Mouse (Mus musculus) cerebellum, adult 11 months (tissue): ENCODE results near the gene Secisbp2.

Experiments
- DNase-seq: peaks from one replicate; pipeline ENCODE4 v3.0.0; 2022

Gene Secisbp2

DNA sequence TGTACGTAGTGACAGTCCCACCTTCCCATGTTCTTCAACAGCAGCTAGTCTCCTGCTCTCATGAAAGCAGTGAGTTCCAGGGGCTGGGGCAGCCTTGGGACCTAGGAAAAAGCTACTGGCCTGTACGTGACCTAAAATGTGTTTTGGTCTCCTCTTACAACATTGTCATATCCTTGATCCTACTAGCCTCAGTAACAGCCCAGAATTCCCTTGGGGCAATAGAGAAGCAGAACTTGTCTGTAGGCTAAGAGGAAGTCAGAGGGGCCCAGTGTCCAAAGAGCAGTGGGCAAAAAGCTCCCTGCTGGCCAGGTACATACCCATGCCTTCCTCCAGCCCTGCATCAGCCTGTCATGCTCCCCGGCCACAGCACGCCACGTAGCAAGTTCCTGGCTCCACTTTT is 35.5 kb downstream of the Secisbp2 start:
- no peak for DNase-seq

DNA sequence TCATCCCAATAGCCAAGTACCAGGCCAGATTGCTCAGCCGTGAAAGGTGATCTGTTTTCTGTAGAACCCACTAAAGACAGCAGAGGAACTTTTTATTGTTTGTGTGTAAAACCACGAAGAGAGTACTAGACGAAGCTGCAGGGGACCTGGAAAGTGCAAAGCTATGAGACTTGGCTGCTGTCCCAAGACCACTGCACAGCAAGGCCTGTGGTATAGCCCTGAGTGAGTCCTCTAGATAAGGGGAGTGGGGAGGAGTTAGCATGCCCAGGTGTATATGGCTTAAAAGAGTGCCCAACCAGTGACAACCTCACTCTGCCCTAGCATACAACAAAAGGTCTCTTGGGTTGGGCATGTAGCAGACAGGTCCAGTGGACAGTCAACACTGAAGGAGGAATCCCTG is 37.2 kb downstream of the Secisbp2 start:
- no peak for DNase-seq

DNA sequence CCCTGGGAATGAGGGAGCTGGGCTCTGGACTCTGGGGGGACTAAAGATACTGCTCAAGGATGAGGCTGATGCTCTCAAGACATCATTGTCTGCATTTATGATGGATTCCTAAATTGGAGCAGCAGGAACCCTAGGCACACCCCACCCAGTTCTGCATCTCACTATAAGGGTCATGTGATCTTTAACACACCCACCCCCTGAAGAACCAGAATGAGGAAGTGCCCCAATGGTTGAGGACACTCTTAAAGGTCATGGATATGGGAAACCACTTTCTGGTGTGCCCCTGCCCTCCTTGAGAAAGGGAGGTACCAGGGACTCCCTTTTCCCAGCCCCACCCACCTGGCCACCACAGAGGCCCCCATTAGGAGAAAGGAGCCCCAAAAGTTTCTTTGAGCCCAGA is 45.0 kb downstream of the Secisbp2 start:
- DNase-seq, result no peak

DNA sequence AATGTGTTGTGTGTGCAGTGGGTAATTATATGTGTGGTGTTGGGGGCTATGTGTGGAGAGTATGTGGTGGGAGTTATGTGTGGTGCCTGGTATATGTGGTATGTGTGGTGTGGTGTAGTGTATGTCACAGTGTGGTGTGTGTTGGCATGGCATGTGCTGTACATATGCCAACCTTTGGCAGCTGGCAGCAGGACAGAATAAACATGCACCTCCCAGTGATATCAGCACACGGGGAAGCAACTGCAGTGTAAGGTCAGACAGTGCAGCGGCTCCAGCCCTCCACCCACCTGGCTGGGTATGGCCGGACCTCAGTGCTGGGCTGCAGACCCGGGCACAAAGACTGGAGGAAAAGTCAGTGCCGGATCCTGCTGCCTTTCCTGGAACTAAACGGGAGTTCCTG is 46.0 kb downstream of the Secisbp2 start:
- no peak for DNase-seq

DNA sequence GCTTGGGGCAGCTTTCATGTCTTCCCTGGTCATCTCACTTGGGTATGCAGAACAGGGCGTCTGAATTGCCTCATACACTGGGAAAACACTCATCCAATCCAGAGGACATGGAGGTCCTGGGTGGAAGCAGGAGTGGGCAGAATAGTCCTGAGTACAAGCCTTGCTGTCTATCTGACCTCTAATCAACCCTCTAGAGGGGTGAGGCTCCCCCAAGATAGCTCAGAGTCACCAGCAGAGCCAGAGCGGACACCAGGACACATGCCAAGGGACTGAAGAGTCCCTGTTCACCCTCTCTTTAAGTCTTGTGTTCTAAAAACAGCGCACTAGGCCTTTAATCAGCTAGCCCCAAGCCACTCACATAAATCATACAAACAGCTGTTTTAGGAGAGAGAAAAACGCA is 46.4 kb downstream of the Secisbp2 start:
- DNase-seq, result no peak

DNA sequence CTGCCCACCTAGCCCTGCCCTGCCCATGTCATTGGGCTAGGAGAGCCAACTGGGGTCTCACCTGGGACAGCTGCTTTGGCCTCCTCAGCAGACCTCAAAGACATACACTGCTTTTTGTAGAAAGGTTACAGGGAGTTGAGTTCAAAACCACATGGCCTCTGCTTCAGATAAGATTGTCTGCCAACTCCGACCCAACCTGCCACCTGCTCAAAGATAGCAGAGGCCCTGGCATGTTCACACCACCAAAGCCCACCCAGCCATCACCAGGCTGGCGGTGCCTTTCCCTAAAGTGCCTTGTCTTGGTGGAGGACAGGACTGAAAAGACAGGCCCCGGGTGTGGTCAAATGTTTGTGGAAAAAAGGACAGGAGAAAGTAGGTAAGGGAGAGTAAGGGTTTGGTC is 46.8 kb downstream of the Secisbp2 start:
- DNase-seq, result no peak

DNA sequence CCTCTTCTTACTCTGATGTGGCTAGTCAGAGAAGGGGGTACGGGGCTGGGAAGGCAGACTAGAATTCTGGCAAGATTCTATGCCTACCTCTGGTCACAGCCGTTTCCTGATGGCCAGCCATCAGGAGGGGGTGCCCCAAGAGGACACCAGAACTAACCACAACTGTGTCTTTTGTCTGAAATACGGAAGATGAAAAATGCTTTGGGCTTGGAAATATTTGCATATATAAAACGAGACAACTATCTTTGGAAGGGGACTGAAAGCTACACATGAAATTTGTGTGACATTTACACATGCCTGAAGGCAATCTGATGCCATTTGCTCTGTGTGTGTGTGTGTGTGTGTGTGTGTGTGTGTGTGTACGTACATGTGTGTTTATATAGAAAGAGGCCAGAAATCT is 52.4 kb downstream of the Secisbp2 start:
- DNase-seq, result no peak

DNA sequence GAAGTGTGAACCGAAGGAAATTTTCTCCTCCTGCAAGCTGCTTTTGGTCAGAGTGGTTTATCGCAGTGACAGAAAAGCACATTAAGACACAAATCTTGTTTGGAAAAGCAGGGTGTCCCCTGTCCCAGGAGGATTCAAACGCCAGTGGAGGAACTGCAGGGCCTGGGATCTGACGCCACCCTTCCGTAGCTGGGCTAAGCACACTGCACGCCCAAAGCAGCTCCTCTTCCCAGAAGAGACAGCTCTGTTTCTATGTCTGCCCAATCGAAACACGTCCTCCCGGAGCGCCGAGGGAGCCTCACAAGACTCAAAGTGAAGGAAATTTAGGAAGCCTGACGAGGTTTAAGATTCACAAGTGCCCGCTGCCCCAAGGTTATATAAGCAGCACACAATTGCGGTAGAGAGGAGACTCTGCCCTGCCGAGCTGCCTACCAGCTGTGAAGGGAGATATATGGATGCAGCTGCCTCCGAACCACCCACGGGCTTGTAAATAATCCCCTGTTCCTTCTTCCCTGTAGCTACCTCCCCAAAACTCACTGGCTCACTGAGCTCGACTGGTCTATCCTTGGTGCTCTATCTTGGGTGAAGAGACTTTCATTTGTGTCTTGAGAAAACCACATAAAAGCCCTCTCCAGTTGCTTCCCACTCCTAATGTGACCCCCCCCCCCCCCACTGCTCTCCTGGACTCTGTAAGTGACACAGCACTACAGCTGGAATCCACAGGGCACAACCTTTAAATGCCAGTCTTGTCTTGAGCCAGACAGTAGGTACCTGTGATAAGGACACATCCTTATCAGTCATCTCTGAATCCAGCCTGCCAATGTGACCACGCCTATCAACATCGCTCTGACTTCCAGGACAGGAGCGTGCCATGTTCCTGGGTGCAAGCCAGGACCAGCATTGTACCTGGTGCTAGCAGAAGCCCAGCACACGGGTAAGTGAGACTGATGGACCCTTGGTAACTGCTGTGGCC is 54.7 kb downstream of the Secisbp2 start:
- DNase-seq, result no peak

DNA sequence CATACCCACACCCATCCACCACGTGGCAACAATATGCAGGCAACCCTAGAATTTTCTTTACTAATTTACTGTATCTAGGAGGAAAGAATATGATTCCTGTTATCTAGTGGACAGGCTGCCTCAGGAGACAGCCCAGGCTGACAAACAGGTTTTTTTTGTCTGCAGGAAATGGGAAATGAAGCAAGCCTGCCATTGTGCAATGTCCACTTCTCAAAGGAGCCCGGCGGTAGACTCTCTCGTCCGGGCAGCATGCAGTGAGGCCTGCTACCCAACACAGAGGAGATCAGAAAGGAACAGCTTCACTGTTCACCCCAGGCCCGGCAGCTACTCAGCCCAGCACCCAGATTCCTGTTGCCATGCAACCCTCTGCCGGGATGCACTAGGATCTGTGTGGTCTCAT is 59.2 kb downstream of the Secisbp2 start:
- no peak for DNase-seq

DNA sequence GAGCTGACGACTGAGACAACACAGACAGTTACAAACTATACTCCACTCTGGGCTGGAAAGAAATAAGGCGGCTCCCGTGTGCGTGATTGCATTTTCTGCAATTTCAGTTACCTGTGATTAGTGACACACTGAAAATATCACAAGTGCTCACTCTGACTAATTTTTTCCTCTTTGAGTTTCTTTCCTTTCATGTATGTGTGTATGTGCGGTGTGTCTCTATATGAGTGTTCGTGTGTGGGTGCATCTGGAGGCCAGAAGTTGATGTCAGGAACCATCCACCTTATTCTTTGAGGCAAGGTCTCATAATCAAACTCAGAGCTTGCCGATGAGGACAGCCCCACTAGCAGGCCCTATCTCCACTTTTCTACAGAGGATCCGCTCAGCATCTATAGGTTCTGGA is 60.5 kb downstream of the Secisbp2 start:
- no peak for DNase-seq

DNA sequence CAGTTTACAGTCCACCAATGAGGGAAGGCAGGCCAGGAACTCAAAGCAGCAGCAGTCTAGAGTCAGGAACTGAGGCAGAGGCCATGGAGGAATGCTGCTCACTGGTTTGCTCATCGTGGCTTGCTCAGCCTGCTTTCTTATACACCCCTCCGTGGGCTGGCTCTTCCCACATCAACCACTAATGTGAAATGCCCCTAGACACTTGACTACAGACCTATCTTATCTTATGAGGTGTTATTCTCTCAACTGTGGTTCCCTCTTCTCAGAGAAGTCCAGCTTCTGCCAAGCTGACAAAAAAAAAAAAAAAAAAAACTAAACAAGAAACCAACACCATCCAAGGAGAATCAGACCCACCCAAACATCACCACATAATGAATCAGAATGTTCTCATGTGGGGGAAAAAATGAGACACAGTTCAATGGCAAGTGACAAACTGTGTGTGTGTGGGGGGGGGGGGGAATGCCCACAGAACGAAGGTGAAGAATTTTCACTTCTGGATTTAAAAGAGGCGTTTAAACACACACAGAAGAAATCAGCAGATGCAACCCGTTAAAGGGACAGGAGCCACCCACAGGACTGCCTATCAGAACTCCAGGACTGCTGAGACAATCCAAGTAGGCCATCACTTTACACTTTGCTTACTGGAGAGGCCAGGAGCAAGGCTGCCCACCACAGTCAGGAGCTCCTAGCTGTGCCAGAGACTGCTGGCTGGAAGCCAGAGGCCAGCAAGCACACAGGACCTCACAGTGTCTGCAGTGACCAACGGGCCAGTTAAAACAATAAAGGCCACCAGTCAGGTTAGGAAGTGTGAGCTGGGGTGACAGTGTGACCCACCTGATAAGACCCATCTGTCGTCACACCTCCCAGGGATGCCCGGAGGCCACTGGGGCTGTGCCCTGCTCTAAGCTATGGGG is 65.1 kb downstream of the Secisbp2 start:
- peak; percentile 54 for DNase-seq

DNA sequence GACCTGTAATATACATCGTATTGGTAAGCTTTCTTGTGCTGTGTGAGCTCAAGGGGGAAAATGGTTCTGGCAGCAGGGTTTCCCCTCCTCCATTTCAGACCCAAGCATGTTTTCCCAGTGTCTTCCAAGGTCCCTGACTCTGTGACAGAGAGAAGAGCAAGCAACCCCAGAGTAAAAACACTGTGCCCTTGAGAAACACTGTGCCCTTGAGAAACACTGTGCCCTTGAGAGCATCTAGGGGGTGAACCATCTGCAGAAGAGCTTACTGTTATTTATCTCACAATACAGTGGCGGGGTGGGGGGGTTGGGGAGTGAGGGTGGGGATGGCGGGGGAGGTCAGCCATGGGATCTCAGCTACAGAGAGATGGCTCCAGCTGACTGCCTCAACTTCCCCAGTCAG is 67.8 kb downstream of the Secisbp2 start:
- DNase-seq, result no peak

DNA sequence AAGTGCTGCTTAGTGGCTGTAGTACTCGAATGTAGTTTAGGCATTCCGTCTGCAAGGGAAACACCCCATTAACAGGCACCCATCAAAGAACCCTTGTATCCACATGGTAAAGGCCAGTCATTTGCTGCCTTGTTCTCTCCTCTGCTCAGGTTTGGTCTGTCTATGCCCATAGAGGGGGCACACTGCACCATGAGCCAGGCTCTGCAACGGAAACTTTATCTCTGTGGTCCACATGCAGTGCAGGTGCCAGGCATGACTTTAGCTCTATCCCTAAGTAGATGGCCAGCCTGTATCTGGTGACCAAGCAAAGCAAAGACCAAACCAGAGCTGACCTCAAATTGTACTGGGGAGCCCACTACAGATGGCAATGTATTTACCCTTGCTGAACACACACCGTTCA is 69.1 kb downstream of the Secisbp2 start:
- no peak for DNase-seq

DNA sequence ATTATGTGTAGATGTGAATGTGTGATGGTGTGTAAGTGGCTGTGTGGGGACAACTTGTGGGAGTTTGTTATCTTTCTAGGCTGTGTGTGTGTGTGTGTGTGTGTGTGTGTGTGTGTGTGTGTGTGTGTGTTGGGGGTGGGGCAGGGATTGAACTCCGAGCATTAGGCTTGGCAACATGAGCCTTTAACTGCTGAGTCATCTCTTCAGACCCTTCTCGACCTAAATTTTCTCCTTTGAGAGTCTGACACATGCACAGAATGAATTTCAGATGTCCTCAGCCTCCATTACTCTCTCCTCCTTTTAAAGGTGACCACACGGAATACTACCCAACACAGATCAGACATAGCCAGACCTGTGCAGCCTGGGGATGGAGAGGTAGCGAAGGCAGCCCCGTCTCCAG is 71.6 kb downstream of the Secisbp2 start:
- DNase-seq, result no peak

DNA sequence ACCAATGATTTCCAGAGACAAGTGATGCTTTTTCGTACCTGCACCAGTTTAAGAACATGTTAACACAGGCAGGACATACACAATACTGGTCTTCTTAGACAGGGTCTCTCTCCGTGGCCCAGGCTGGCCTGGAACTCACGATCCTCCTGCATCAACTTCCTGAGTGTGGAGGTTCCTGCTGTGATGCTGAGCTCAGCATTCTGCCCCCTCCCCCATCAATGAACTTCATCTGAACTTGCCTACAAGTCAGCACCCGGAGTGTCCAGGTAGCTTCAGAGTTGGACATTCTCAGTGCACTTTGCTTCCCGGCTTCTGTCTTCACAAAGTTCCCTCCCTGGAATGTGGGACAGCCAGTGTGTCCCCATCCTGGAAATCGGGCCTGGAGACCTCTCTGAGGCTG is 73.1 kb downstream of the Secisbp2 start:
- DNase-seq, result no peak

DNA sequence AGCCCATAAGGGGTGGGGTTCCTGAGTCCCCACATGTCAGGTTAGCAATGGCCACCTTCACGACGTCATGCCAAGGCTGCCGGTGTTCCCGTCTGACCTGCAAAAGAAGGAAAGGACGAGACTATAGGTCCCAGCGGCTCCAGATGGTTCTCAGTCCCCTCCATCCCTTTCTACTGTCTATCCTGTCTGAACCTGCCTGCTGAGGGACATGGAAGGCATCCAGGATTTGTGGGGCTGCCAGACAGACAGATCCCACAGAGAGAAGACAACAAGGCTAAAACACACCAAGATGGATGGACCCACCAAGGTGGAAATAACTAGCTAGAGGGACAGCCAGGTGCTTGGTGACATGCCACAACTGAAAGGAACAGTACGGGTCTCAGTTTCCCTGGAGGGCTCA is 73.9 kb downstream of the Secisbp2 start:
- DNase-seq, result no peak

DNA sequence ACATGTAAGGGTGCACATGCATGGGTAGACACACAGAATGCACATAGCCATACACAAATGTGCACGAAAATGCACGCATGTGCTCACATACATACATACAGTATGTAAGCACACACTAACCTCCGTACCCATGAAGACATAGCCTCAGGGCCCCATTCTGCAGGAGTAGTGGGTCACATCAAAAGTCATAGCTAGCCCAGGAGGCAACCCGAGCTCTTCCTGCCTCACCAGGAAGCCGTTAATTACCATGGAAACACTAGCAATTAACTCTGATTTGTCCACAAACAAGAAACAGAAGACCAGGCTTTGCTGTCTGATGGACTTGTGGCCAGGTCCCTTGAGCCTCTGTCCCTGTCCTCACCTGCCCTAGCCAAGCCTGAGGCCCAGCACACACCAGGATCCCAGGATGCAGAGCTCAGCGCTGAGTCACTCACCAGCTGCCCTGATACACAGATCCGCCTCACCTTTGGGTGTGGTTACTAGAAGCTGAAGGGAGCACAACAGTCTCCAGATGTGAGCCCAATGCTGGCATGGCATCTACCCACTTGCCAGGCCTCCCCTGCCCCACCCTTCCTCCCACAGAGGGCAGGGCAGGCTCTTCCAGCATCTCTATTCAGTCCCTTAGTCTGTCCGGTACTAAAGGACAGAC is 74.6 kb downstream of the Secisbp2 start:
- no peak for DNase-seq

DNA sequence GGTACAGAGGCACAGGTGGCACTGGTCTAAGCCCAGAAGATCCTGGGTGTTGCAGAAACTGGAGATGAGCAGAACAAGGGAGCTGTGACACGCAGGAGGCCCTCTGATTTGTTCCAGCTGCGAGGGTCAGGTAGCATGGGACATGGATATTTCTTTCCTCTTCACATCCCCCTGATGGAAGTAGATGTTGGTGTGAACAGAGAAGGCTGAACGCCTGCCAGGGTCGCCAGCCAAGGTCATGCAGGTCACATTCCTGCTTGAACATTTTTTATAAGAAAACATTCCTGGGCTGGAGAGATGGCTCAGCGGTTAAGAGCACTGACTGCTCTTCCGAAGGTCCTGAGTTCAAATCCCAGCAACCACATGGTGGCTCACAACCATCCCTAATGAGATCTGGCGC is 75.9 kb downstream of the Secisbp2 start:
- DNase-seq, result no peak

DNA sequence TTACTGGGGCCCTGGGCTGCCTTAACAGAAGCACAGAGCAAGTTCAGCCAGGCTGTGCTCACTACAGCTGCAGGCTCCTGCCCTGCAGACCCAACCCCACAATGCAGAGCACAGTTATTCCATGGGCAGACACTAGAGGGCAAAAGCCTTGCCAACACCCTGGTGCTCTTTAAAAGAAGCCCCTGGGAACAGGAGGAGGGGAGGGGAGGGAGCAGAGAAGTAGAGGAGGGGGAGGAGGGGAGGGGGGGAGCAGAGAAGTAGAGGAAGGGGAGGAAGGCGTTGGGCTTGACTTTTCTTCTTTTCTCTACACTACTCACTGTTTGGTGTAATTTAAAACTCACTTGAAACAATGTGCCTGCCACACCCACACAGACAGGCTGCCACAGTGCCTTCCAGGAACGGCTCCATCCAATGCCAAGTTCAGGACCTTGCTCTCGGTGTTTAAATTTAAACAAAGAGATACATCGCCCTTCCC is 78.4 kb downstream of the Secisbp2 start:
- no peak for DNase-seq

DNA sequence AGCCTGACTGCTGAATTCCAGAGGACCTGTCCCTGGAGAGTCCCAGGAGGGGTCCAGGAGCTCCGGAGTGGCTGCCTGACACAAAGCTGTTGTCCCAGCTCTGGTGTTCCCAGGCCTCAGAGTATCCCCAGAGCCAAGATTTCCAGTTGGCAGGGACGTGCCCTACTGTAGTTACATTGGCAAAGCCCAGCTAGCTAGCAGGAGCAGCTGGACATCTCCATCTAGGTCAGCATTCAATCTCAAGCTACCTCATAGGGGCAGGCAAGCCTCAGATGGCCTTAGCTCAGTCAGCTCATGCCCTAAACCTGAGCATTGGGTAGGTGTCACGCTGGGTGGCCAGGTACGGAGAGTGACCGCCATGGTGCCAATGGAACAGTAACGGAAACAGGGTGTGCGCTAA is 80.0 kb downstream of the Secisbp2 start:
- peak; percentile 76 for DNase-seq

DNA sequence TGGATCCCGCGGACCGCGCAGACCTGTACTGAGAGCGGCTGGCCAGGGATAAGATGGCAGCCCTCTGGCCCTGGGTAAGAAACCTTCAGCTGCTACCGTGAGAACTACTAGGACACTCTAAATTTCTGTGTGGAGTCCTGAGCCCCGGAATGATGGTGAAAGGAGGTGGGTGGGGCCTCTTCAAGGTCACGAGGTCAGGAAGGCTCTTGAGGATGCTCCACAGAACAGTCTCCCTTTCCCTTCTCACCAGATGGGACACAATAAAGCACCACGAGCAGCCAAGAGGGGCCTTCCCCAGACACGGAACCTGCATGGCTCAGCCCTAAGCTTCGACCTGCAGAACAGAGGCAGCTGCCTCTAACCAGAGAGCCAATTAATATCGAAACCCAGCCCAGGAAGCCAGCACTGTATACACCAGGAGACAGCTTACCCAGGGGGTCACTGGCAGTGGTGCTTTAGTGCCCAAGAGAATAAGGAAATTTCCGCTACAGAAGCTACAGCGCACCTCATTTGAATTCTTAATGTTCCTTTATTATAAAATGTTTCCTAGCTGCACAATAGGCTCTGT is 80.7 kb downstream of the Secisbp2 start:
- DNase-seq, result no peak
